Mouse (Mus musculus) gastrocnemius, postnatal 4 days (tissue): ENCODE measurements at regions not wholly inside any gene's neighbourhood (a gene's known extent, or its start where the extent isn't known, plus 50 kb on each side); places are given as distances from the start of the nearest gene placed in this dataset.

Source experiments
- DNase-seq, 2 experiments: peaks; one replicate each; pipeline ENCODE4 v3.0.0; 2021 to 2022; ENCODE audit warnings: low spot score in 2 of 2, mixed read lengths in 2 of 2

GRCm38 (mm10) chrX:57711914-57712313 is 208.4 kb upstream of the Gpr101 start:
- DNase-seq, result no peak

GRCm38 (mm10) chrX:57709115-57709877 is 205.7 kb upstream of the Gpr101 start:
- DNase-seq, result no peak

- no peak for DNase-seq
These were observed 204.9 kb upstream of the Gpr101 start for GRCm38 (mm10) chrX:57708501-57708900.

GRCm38 (mm10) chrX:57707932-57708331 is 204.4 kb upstream of the Gpr101 start:
- no peak for DNase-seq

- no peak for DNase-seq
These were observed 203.2 kb upstream of the Gpr101 start for GRCm38 (mm10) chrX:57706683-57707308.

- no peak for DNase-seq
These were observed 188.9 kb upstream of the Gpr101 start for GRCm38 (mm10) chrX:57692506-57692905.

- DNase-seq, result no peak
These were observed 173.2 kb upstream of the Gpr101 start for GRCm38 (mm10) chrX:57676764-57677163.

GRCm38 (mm10) chrX:57674955-57675354 is 171.4 kb upstream of the Gpr101 start:
- DNase-seq, result peak in 1 of 2 experiments; percentile 19

GRCm38 (mm10) chrX:57659571-57659970 is 156.0 kb upstream of the Gpr101 start:
- no peak for DNase-seq

- DNase-seq, result no peak
These were observed 152.5 kb upstream of the Gpr101 start for GRCm38 (mm10) chrX:57656035-57656434.

- no peak for DNase-seq
These were observed 151.9 kb upstream of the Gpr101 start for GRCm38 (mm10) chrX:57655483-57655882.
